Comparison of ENCODE assay signal across 8 mouse cellular contexts in the genomic region with DNA sequence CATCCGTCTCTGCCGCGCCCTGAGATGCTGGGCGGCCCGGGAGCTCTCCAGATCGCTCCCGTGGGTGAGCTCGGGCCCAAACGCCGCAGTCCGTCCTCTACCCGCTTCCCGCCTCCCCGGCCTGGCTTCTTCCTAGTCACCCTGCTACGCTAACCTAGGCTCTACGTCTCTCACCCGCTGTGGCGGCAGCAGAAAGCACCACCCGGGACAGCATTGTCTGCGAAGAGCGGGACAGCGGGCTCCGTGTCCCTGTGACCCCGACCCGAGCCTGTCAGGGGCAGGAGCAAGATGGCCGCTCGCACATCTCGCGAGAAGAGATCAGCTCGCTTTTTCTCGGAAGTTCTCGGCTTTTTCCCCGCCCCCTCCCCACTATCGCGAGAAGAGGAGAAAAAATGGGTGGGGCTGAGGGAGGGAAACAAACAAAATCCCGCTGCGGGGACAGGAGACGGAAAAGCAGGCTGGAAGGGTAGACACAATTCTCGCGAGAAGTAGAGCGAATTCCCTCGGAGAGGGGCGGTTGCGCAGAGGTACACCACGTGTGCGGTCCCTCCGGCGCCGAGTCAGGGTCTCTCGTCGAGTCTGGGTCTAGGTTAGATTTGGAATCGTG. TPM values are rescaled to one million over a fixed set of nuclear protein-coding genes. Genes with fewer than 3 reads are reported as not detected.
DNase-seq lines count a peak whose midpoint lies in the region; ATAC-seq lines count a peak whose summit lies in the region.

A gene (plus strand): TSS at position 396 of the 607 bp plus-strand sequence.

- no peaks in the 10 kb centered on the region for H3K9me3 ChIP-seq in lung, embryonic 16.5 days (ENCODE audit: control insufficient read depth, low read length)

- ATAC-seq in hematopoietic stem cell, adult 5-6 weeks (replicated peaks in 1 of 2; ENCODE audit: insufficient read depth in 1 of 2, low FRiP score in 2 of 2, low TSS enrichment in 1 of 2, low read depth in 1 of 2, poor library complexity in 2 of 2, severe bottlenecking in 2 of 2), result peak; percentile 90 to 95
- peak; percentile 98 for ATAC-seq in lung, embryonic 16.5 days (ENCODE audit: low read depth)

- H3K9ac ChIP-seq in lung, embryonic 16.5 days (ENCODE audit: low read length), result peak within 1 kb of the TSS; percentile 97

- WGBS in lung, embryonic 16.5 days, result under 1% methylated on average over 50 of the region's 52 CpGs

- H3K27me3 ChIP-seq in lung, embryonic 16.5 days (ENCODE audit: control insufficient read depth, insufficient read depth, low read depth, low read length), result no peaks in the 10 kb centered on the region

- peaks cover 10% of the 10 kb centered on the region; the same call in 1 of the 2 replicates for H3K36me3 ChIP-seq in lung, embryonic 16.5 days (ENCODE audit: control insufficient read depth, insufficient read depth, low read length)

- peak within 1 kb of the TSS; percentile 87 for H3K27ac ChIP-seq in lung, embryonic 16.5 days (ENCODE audit: low read length)

- peaks cover 18% of the 10 kb centered on the region for H3K4me1 ChIP-seq in lung, embryonic 16.5 days (replicated peaks; ENCODE audit: control insufficient read depth, insufficient read depth, low read length)

- H3K4me3 ChIP-seq in lung, embryonic 16.5 days (ENCODE audit: low read length), result peak within 1 kb of the TSS; percentile 80

- peak within 1 kb of the TSS; percentile 83 for H3K4me2 ChIP-seq in lung, embryonic 16.5 days (ENCODE audit: low read depth, low read length)

- DNase-seq in MEL-GATA-1-ER (ENCODE audit: extremely low read depth, low read depth), result peak; percentile 99
- peak; percentile 94 for DNase-seq in cerebellum, adult 8-10 months
- DNase-seq in forelimb bud, embryonic 11.5 days (ENCODE audit: low read depth, low spot score), result peak; percentile 100
- peak; percentile 90 for DNase-seq in layer of hippocampus, adult 9-10 months (ENCODE audit: low spot score)
- DNase-seq in ovary, postnatal 10 days (ENCODE audit: low spot score), result peak; percentile 94
- peak; percentile 94 to 97 for DNase-seq in thymus, postnatal 10 days (ENCODE audit: low spot score in 2 of 2)

RNA-seq across cellular contexts. Expression of the gene that starts here (rescaled TPM):
- 40.0 and 44.0 TPM in 2 replicates for total RNA-seq in hematopoietic stem cell, adult 5-6 weeks (2017)
- 102 and 117 TPM in 2 replicates for polyA plus RNA-seq in lung, embryonic 16.5 days (2015; fragmentation: Nextera tagmentation; extraction: Ambion mirVana)

Comparison
In these comparisons a context has a peak if more than half of its experiments do, and no peak if none do; other contexts are left out.
1. Peak in every context shown above with its lines: DNase-seq, ATAC-seq, H3K4me3 ChIP-seq and H3K27ac ChIP-seq.